Mouse (Mus musculus): Measurements from ENCODE around the gene Gk5.

The Gk5 gene

GRCm38 (mm10) chr9:96220419-96220818, 101.3 kb downstream of the Gk5 start:
- no peak for DNase-seq (ENCODE audit: low spot score in 2 of 2)

DNA sequence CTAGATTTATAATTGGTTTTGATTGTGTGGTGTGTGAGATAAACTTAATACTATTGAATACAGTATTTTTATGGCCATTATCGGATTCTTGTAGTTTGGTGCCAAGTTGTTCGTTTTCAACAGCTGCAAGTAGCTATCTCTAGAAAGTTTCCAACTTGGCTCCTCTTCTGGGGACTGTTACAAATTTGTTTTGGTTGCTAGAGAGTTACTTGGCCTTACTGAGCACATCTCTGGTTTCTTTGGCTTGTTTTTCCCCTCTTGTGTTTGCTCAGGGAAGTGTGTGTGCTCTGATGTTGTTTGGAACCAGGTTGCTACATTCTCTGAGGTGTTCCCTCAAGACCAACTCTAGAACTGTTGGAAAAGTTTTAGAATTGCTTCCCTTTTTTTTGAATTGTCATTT, 104.1 kb downstream of the Gk5 start:
- no peak for DNase-seq (ENCODE audit: low spot score in 2 of 2)

DNA sequence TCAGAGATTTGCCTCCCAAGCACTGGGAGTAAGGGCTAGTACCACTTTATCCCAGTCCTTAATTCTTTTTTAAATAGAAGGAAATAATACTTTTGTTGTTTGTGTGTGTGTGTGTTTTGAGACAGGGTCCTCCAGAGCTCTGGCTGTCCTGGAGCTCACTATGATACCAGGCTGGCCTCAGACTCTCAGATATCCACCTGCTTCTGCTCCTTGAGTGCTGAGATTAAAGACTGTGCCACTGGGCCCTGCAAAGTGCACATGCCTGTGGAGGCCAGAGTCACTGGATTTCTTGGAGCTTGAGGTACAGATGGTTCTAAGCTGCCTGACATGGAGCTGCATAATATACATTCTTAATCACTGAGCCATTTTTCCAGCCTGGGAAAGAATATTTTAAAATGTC, 109.1 kb downstream of the Gk5 start:
- DNase-seq (ENCODE audit: low spot score in 2 of 2): no peak

DNA sequence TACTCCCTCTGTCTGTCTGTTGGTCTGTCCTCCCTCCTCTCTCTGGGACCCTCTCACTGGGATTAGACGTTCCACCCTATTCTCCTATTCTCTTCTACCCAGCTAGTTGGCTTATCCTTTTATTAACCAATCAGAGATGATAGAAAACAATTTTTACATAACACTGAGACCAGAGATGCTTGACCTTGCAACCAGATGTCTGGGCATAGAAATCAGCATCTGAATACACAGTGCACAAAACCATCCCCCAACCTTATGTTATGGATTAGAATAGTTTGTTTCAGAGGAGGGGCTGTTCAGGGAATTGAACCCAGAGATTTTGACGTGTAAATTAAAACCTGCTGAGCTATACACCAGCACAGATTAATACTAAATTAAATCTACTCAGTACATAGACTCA, 111.1 kb downstream of the Gk5 start:
- DNase-seq (ENCODE audit: low spot score in 2 of 2): no peak

Data from frontal cortex, postnatal 36 days (tissue).